Mouse (Mus musculus): Measurements from ENCODE around the gene Fap.

DNA sequence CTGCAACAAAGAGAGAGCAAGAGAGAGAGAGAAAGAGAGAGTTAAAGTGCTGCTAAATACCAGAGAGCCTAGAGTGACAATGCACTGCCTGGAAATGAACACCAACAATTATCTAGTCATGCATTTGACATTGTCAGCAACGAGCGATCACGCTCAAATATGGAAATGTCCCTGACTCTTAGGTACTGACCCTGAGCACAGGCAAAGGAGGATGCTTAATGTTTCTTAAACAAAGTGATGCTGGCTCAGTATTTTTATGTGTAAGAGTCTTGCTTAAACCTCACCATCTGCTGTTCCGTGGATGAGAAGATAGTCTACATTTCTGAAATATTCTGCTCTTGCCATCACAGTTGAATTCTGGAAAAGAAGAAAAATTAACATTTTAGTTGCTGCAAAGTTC, 71.4 kb downstream of the Fap start:
- no peak for TF ChIP-seq CTCF (IDR thresholded peaks at IDR 0.05; ENCODE audit: insufficient read depth, low read length)
- no peak for TF ChIP-seq POLR2A (IDR thresholded peaks at IDR 0.05; ENCODE audit: borderline replicate concordance, extremely low read depth, low read depth, low read length)
